Mouse (Mus musculus) gastrocnemius, postnatal 36 days (tissue): Measurements from ENCODE around the gene Arid2. TPM values are rescaled to one million over a fixed set of nuclear protein-coding genes. Genes with fewer than 3 reads are reported as not detected.
"Not testable (repeated sequence)": the region's sequence is repeated elsewhere in the genome, so short reads cannot be mapped to it uniquely, and the experiment has no call there.

ENCODE experiments used
- DNase-seq, 2 experiments: peaks; one replicate each; pipeline ENCODE4 v3.0.0; 2022
- intact Hi-C: fragments of 180-260 bp; cut with DNase I; formaldehyde crosslinking; loops from one replicate; pipeline ENCODE4 v1.15.1; 2025
- microRNA-seq, 2 experiments: library from miRNA; unstranded; fragments of <30 nt; microRNA quantifications; one replicate each; pipeline ENCODE4 v1.2.0; 2021
- total RNA-seq, 2 experiments: library from RNA; stranded (reverse); gene quantifications; 2 replicates each; pipeline ENCODE4 v1.2.3; 2021

Gene Arid2
- total RNA-seq, 2 experiments from 2014 or later, result 11.0 to 13.1 TPM

DNA sequence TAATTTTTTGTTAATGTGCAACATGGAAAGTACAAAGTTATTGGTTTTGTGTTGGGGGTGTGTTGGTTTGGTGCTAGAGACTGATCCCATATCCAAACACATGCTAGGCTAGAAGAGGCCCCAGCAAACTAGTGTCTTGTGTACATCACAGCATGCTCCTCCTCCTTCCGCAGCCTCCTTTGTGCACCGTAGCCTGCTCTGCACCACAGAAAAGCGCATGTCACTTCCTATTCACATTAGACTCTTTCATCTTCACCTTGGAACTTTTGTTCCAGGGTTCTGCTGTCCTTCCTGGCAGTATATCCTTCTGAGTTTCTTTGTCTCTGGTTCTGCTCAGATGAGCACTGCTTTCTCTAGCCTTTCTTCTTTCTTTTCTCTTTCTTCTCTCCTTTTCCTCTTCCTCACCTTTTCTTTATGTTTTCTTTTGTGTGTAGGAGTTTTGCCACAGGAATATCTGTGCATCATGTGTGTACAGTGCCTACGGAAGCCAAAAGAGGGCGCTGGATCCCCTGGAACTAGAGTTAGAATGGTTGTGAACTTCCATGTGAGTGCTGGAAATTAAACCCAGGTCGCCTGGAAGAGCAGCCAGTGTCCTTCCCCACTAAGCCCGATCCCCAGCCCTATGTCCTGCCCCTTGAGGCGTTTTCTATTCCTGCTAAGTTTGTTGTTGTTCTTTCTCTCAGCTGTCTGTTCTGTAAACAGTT, 109.5 kb downstream of the Arid2 start:
- DNase-seq, result no peak
- intact Hi-C loops, result no loop called here

DNA sequence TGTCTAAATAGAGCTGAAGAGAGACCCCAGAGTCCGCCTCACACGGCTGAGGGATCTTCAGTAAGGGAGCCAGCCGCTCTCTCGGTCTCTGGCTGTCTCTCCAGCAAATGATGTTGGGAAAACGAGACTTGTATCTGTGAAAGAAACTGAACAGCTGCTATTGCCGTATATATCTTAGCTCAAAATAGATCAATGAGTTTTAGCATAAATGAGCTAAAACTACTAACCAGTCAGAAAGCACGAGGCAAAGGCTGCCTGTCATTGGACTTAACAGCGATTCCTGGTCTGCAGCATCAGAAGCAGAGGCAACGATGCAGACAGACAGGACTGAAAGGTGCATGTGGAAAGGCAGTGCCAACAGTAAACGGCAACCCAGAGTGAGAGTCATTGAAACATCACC, 111.0 kb downstream of the Arid2 start:
- DNase-seq, result no peak
- intact Hi-C loops, result no loop called here

DNA sequence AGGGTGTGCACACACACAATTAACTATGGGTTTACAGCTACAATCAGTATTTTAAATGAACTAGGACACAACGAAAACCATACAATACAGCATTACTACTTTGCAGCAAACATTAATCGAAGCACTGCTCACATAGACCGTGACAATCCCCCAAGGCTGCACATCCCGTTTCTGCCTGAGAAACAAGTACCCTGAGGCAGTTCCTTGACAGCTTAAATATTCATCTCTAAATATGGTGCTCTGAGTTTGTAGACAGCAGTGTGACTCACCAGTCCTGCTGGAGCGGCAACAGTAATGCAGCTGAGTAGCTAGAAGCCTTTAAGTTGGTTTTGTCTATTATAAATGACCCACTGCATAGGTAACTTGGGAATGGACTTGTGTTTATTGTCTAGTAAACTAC, 118.2 kb downstream of the Arid2 start:
- intact Hi-C loops, result no loop called here
- no peak for DNase-seq

DNA sequence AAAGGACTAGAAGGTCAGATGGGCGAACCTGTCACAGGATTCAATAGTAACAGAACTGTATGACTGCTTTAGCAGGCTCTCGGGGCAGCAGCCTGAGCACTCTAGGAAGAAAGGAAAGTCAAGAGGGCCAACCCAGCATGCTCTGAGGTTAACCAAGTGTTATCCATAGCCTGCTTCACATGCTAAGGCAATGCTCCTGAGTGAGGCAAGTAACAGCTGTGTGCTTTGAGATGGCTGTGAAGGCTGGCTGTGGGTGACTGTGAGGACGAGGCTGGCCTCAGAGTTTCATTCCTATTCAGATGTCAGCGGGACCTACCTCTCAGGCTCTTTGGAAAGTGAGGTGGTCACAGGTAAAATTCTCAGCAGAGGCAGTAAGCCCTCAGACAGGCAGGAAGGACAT, 118.9 kb downstream of the Arid2 start:
- DNase-seq, result no peak
- intact Hi-C loops, result no loop called here

DNA sequence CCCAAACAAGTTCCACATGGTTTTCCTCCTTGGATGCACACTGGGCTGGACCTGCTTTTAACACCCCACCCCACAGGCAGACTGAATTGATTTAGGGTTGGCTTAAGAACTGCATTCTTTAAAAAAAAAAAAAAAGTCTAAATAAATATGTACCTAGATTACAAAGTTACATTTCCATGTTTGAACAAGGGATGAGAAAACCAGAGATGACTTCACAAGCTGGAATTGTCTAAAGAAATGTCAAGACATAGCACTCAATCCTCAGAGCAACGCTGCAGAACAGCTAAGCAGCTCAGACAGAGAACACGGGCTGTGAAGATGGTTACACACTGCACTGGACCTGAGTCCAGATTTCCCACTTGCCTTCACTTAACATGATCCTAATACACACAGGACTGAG, 119.8 kb downstream of the Arid2 start:
- DNase-seq, result no peak
- intact Hi-C loops, result no loop called here

DNA sequence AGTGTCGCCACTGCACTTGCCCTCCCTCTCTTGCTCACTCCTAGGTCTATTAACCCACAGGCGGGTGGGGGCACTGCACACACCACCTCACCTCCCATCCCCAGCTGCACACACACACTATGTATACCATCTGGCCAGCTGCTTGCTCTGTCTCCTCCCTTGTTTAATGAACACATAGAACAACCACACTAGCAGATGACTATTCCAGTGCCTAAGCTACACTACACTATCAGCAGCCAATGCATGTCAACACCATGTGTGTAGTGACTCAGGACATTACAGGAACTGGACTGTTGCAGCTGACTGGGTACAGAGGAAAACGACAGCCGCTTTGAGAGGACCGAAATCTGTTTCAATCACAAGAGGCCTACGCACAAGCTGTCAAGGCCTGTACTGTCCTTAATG, 121.4 kb downstream of the Arid2 start:
- intact Hi-C loops, result no loop called here
- no peak for DNase-seq

DNA sequence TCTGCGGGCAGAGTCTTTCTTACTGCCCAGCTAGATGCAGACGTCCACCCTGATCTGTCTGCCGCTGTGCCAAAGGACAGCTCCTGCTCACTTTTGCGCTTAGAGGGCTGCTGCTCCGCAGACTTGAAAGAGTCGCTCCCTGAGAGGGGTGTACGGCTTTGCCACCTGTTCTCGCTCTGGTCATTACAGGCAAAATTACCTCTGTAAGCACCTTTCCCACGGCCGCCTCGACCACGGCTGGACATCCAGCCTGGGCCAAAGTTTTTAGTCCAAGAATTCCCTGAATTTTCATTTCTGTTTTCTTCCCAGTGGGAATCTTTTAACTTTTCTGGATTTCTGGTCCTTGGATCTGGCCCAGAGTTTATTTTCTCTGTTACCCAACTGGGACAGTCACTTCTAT, 130.8 kb downstream of the Arid2 start:
- intact Hi-C loops, result no loop called here
- no peak for DNase-seq

DNA sequence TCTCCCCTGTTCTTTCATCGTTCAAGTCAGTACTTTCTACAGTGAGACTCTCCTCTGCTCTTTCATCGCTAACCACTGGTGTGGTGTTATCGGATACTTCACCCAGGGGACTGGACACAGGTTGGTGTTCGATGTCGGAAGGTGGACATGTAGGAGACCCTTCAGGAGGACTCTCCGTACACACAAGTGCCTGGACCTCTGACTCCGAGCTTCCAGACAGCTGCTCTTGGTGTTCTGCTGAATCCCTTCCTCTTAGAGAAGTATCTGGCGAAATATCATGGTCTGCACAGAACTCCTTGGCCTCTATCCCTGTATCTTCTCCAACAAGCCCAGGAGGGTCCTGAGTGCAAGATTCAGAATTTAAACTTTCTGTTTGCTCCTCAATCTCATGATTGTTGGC, 132.6 kb downstream of the Arid2 start:
- DNase-seq, result no peak

DNA sequence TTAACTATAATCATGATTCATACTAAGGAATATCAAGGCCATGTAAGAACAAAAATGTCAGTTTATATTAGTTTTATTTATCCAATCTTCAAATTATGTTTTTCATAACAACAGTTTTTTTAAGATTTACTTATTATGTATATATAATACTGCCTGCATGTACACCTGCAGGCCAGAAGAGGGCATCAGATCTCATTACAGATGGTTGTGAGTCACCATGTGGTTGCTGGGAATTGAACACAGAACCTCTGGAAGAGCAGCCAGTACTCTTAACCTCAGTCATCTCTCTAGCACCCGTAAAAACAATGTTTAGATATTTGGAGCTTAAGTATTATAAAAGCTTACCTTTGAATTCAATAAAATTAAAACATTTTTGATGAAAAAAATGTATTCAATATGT, 146.9 kb downstream of the Arid2 start:
- intact Hi-C loops, result no loop called here
- no peak for DNase-seq

More for the DNA sequence above, 132.6 kb downstream of the Arid2 start:
- intact Hi-C loops, result no loop called here

DNA sequence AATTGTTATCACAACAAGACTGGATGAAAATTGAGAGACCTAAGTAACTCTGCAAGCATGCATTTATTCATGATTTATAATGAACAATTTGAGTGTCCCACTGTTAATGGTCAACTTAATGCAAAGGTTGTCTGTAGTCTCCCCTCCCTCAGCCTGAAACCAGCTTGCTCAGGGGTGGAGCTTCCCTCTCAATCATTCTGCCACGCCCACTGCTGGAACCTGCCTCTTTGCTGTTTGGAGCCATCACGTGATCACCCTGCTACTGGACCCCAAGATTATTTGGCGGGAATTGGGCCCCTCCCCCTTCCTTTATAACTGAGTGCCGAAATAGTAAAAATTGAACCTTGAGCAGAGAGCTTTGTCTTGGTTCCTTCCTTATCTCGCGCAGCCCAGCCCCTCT, 154.2 kb downstream of the Arid2 start:
- intact Hi-C loops, DNase-seq: not testable (repeated sequence)

DNA sequence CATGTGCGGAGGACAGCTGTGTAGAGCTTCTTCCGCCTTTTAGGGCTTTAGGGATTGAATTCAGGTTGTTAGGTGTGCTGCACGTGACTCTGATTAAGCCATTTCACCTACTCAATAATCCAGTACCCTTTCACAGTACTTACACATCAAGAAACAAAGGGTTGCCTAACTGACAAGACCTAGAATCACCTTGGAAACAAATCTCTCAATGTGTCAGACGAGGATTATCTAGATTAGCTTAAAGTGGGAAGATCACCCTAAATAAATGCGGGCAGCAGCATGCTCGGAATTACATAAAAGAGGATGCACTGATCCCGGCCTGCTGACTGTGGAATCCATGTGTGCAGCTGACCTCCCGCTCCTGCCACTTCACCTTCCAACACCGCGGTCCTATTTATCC, 159.5 kb downstream of the Arid2 start:
- intact Hi-C loops, result no loop called here
- no peak for DNase-seq

DNA sequence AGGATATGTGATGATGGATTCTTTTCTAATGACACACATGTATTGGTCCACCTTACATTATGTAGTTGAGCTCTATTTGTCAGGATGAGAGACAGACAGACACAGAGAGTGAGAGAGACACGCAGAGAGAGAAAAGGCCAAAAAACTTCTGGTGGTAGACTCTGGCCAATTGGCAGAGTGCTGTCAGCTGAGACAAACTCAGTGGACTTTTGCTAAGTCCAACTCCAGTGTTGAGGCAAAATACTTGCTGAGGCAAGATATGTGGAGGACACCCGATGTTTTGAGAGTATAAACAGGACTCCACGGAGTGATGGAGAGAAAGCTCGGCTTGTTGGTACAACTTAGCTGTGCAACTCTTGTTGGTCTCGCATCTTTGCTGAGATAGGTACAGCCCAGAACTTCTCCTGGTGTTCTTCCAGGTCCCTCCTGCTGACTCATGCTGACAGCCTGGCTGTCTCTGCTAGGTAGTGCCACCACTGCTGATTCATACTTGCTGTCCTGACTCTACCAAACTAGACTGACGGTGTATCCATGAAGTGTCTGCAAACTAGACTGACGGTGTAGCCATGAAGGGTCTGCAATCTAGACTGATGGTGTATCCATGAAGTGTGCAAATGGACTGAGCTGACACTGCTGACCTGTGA, 161.5 kb downstream of the Arid2 start:
- intact Hi-C loops, result no loop called here
- no peak for DNase-seq

DNA sequence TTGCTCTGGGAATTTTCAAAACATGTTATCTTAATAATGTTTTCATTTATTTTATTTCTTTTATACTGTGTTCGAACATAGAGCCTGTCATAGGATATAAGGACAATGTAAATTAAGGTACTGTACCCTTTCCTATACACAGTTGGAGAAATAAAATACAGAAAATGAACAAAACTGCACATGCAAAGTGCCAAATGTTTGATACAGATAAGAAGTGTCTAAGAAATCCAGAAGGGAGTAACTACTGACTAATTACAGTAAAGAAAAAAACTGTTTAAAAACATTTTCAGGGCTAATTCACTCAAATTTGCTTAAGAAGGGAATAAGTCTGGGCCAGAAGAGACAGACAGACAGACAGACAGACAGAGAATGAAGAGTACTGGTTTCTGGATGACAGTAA, 166.0 kb downstream of the Arid2 start:
- intact Hi-C loops, result no loop called here
- no peak for DNase-seq

Small RNAs within 50 kb of the gene (microRNA-seq; reads per million reads assigned to microRNA genes)
- gene Gm25397, result 0 reads per million in 2 experiments

Other genes with a start within 250 kb of the Arid2 start
- gene Scaf11, start 173.3 kb downstream of the Arid2 start, total RNA-seq, result 10 to 100 TPM; 29.2 to 35.8 TPM